Mouse (Mus musculus): ENCODE data around the gene Scd2. TPM values are rescaled to one million over a fixed set of nuclear protein-coding genes. Genes with fewer than 3 reads are reported as not detected.
"Not testable (repeated sequence)": the region's sequence is repeated elsewhere in the genome, so short reads cannot be mapped to it uniquely, and the experiment has no call there.

Gene Scd2
- total and polyA plus RNA-seq, 2 experiments from 2014 or later = 224 to 948 TPM

DNA sequence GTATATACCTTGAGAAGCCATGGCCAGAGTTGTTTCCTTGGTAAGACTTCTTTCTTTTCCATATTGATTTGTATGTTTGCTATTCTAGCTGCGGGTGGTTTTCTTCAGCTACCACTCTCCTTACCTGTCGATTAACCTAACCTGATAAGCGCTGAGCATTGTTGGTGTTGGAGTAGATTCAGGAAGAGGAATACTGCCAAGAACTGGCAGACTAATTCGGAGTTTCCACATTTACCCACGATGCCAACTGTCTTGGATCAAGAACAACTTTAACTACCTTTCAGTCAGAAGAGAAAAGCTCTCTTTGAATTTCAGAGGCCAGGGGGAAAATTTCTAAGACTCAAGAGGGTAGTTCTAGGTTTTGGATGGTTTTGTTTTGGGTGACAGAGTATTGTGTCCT, 16.6 kb upstream of the Scd2 start:
- no peaks in the 10 kb centered on the region for H3K36me3 ChIP-seq (ENCODE audit: insufficient read depth, low read length)
- H3K4me2 ChIP-seq (ENCODE audit: low read depth, low read length, poor library complexity, severe bottlenecking) = no peak overlapping the region
- no peak overlapping the region for H3K9ac ChIP-seq (replicated peaks; ENCODE audit: low read length, poor library complexity, severe bottlenecking)
- H3K9me3 ChIP-seq (ENCODE audit: low read length) = no peaks in the 10 kb centered on the region
- ATAC-seq (ENCODE audit: low FRiP score) (no peak), DNase-seq (ENCODE audit: low spot score) (no peak)
- 83% methylated on average over 5 of the region's 5 CpGs for WGBS
- no peak for TF ChIP-seq CTCF (IDR thresholded peaks at IDR 0.05)
- no peak overlapping the region for H3K27ac ChIP-seq (ENCODE audit: low read depth, low read length)
- peaks cover 7% of the 10 kb centered on the region; the same call in 1 of the 2 replicates for H3K4me1 ChIP-seq (ENCODE audit: insufficient read depth, low read length)
- no peak overlapping the region for H3K4me3 ChIP-seq (ENCODE audit: low read depth, low read length)
- H3K27me3 ChIP-seq (ENCODE audit: insufficient read depth, low read length) = no peaks in the 10 kb centered on the region

DNA sequence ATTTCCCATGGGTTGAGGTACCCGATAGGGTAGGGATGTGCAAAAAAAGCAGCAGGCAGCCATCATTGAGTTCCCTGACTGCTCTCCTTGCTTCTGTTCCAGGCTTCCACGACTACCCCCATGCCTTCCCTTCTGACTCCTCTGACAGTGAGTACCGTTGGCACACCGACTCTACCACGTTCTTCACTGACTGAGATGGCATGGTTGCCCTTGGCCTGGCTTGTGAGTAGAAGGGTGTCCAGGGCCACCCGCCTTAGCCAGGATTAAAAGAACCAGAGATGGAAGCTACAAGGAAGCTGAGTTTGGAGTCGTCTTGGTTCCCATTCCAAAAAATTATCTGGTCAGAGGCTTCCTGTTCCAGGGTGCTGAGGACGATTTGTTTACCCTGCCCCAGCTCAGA, 15.5 kb upstream of the Scd2 start:
- no peak for ATAC-seq (ENCODE audit: low FRiP score)
- Histone ChIP-seq H3K9ac (replicated peaks; ENCODE audit: low read length, poor library complexity, severe bottlenecking) (no peak overlapping the region), H3K27me3 (ENCODE audit: insufficient read depth, low read length) (no peaks in the 10 kb centered on the region), H3K27ac (ENCODE audit: low read depth, low read length) (no peak overlapping the region), H3K4me2 (ENCODE audit: low read depth, low read length, poor library complexity, severe bottlenecking) (no peak overlapping the region), H3K4me3 (ENCODE audit: low read depth, low read length) (no peak overlapping the region), H3K9me3 (ENCODE audit: low read length) (no peaks in the 10 kb centered on the region), H3K36me3 (ENCODE audit: insufficient read depth, low read length) (no peaks in the 10 kb centered on the region), H3K4me1 (ENCODE audit: insufficient read depth, low read length) (peaks cover 13% of the 10 kb centered on the region)
- no peak for DNase-seq (ENCODE audit: low spot score)
- WGBS = 92% methylated on average over 8 of the region's 8 CpGs
- no peak for TF ChIP-seq CTCF (IDR thresholded peaks at IDR 0.05)

DNA sequence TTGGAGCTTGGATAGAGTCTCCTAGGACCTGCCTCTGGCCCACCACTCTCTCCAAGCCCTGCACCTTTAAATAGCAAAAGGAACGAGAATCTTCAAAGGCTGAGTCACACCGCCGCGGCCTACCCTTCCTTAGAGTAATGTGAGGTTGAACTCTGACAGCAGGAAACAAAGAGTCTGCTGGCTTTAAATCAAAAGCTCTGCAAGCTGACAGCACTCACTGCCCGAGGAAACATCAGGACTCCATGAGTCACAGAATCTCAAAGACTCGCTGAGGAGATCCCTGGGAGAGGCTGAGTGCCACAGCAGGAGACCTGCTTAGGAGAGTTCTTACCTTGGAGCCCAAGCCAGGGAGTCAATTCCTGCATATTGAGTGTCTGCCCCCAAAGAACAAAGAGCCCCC, 12.7 kb upstream of the Scd2 start:
- H3K27ac ChIP-seq (ENCODE audit: low read depth, low read length) = no peak overlapping the region
- H3K4me1 ChIP-seq (ENCODE audit: insufficient read depth, low read length) = peaks cover 19% of the 10 kb centered on the region
- H3K27me3 ChIP-seq (ENCODE audit: insufficient read depth, low read length) = no peaks in the 10 kb centered on the region
- H3K9ac ChIP-seq (replicated peaks; ENCODE audit: low read length, poor library complexity, severe bottlenecking) = no peak overlapping the region
- DNase-seq (ENCODE audit: low spot score) (peak; percentile 47), ATAC-seq (ENCODE audit: low FRiP score) (no peak)
- H3K4me3 ChIP-seq (ENCODE audit: low read depth, low read length) = no peak overlapping the region
- no peaks in the 10 kb centered on the region for H3K9me3 ChIP-seq (ENCODE audit: low read length)
- H3K4me2 ChIP-seq (ENCODE audit: low read depth, low read length, poor library complexity, severe bottlenecking) = no peak overlapping the region
- no peaks in the 10 kb centered on the region for H3K36me3 ChIP-seq (ENCODE audit: insufficient read depth, low read length)
- TF ChIP-seq CTCF (IDR thresholded peaks at IDR 0.05) = no peak
- 15% methylated on average over 6 of the region's 6 CpGs for WGBS

DNA sequence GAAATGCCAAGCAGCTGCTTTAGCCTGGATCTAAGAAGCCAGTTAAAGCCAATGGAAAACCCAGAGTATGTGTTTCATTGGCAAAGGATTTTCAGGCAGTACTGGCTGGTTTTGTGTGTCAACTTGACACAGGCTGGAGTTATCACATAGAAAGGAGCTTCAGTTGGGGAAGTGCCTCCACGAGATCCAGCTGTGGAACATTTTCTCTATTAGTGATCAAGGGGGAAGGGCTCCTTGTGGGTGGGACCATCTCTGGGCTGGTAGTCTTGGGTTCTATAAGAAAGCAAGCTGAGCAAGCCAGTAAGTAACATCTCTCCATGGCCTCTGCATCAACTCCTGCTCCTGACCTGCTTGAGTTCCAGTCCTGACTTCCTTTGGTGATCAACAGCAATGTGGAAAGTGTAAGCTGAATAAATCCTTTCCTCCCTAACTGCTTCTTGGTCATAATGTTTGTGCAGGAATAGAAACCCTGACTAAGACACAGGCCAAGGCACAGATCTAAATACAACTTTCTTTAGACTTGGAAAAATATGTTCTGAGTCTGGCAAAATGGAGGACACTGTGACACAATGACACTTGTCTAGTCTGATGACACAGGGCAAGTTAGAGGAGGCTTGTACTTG, 11.5 kb upstream of the Scd2 start:
- not testable (repeated sequence) for H3K9ac ChIP-seq (replicated peaks; ENCODE audit: low read length, poor library complexity, severe bottlenecking); H3K4me3 ChIP-seq (ENCODE audit: low read depth, low read length); ATAC-seq (ENCODE audit: low FRiP score); DNase-seq (ENCODE audit: low spot score); H3K27me3 ChIP-seq (ENCODE audit: insufficient read depth, low read length); H3K9me3 ChIP-seq (ENCODE audit: low read length); H3K36me3 ChIP-seq (ENCODE audit: insufficient read depth, low read length); H3K4me2 ChIP-seq (ENCODE audit: low read depth, low read length, poor library complexity, severe bottlenecking)
- peak overlapping the region; percentile 7; the same call in 1 of the 2 replicates for H3K27ac ChIP-seq (ENCODE audit: low read depth, low read length)
- 56% methylated on average over 1 of the region's 1 CpGs for WGBS
- H3K4me1 ChIP-seq (ENCODE audit: insufficient read depth, low read length) = peaks cover 19% of the 10 kb centered on the region

DNA sequence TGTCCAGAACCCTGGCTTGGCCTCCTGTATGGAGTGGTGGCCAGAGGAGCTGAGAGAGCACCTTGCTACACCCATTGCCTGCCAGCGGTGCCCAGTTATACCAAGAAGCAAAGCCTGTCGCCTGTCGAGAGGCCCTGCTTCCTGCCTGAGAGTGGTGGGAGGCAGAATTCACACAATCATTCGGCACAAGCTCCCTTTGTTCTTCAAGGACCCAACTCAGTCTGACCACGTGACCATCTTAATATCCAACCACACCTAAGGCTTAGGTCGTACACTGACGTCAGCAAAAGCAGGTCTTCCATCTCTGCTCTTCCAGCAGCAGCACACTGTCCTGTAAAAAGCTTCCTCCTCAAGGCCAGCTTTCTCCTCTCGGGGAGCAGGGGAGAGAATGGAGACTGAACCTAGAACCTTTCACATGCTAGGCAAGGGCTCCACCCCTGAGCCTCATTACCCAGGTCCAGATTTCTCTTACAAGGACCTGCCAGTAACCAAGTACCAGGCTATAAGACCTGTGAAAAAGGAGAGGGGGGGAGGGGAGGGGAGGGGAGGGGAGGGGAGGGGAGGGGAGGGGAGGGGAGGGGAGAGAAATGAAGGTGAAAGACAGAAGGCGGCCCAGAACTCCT, 10.8 kb upstream of the Scd2 start:
- Histone ChIP-seq H3K27me3 (ENCODE audit: insufficient read depth, low read length) (no peaks in the 10 kb centered on the region), H3K4me3 (ENCODE audit: low read depth, low read length) (no peak overlapping the region), H3K36me3 (ENCODE audit: insufficient read depth, low read length) (no peaks in the 10 kb centered on the region), H3K9ac (replicated peaks; ENCODE audit: low read length, poor library complexity, severe bottlenecking) (no peak overlapping the region), H3K4me2 (ENCODE audit: low read depth, low read length, poor library complexity, severe bottlenecking) (no peak overlapping the region), H3K4me1 (ENCODE audit: insufficient read depth, low read length) (peaks cover 15% of the 10 kb centered on the region), H3K27ac (ENCODE audit: low read depth, low read length) (peak overlapping the region; percentile 87), H3K9me3 (ENCODE audit: low read length) (no peaks in the 10 kb centered on the region)
- TF ChIP-seq CTCF (IDR thresholded peaks at IDR 0.05) = no peak
- WGBS = 37% methylated on average over 9 of the region's 9 CpGs
- ATAC-seq (ENCODE audit: low FRiP score) (no peak), DNase-seq (ENCODE audit: low spot score) (peak; percentile 37)

DNA sequence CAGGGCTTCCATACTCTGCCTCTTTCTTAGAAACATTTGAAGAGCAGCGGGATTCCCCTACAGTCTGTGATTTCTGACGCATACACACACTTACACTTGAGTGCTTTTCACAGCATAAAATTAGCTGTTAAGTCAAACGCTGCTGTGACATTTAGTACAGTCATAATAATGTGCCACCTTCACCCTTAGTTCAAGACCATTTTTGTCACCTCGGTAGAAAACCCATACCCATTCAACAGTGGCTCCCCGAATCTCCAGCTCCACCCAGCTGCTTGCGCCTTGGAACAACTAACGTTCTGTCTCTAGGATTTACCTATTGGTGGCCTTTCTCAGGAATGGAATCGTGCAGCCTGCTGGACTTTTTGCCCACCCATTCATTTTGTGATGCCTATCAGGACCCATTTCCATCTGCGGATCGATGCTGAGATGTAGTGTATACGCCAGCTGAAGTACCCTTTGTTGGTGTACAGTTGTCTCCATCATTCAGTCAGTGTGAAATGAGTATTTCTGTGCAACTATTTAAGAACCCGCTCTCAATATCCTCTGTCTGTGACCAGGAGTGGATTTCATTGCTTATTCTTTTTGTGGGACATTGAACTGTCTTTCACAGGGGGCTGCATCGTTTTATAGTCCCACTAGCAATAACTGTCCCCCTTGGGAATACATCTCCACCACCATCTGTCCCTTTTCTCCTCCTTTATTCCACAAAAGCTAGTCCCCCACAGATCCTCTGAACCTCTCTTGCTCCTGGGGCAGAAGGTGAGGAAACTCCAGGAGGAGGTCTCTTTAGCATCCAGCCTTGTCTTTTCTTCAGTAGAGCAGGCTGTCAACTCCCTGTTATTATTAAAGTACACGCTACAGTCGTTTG, 10.1 kb upstream of the Scd2 start:
- no peak for DNase-seq (ENCODE audit: low spot score)
- 21% methylated on average over 15 of the region's 15 CpGs for WGBS

More for the DNA sequence above, 10.1 kb upstream of the Scd2 start:
- H3K36me3 ChIP-seq (ENCODE audit: insufficient read depth, low read length) = no peaks in the 10 kb centered on the region
- H3K4me3 ChIP-seq (ENCODE audit: low read depth, low read length) = peak overlapping the region; percentile 48
- peaks cover 15% of the 10 kb centered on the region for H3K4me1 ChIP-seq (ENCODE audit: insufficient read depth, low read length)
- H3K27me3 ChIP-seq (ENCODE audit: insufficient read depth, low read length) = no peaks in the 10 kb centered on the region
- H3K27ac ChIP-seq (ENCODE audit: low read depth, low read length) = peak overlapping the region; percentile 87
- TF ChIP-seq CTCF (IDR thresholded peaks at IDR 0.05) = no peak
- no peak overlapping the region for H3K9ac ChIP-seq (replicated peaks; ENCODE audit: low read length, poor library complexity, severe bottlenecking)
- no peaks in the 10 kb centered on the region for H3K9me3 ChIP-seq (ENCODE audit: low read length)
- peak overlapping the region; percentile 85 for H3K4me2 ChIP-seq (ENCODE audit: low read depth, low read length, poor library complexity, severe bottlenecking)
- no peak for ATAC-seq (ENCODE audit: low FRiP score)
